Mouse (Mus musculus): ENCODE measurements around the gene Smbd1.
A peak's percentile ranks its signal among the peaks of the same experiment; 100 is the strongest.

Gene Smbd1

DNA sequence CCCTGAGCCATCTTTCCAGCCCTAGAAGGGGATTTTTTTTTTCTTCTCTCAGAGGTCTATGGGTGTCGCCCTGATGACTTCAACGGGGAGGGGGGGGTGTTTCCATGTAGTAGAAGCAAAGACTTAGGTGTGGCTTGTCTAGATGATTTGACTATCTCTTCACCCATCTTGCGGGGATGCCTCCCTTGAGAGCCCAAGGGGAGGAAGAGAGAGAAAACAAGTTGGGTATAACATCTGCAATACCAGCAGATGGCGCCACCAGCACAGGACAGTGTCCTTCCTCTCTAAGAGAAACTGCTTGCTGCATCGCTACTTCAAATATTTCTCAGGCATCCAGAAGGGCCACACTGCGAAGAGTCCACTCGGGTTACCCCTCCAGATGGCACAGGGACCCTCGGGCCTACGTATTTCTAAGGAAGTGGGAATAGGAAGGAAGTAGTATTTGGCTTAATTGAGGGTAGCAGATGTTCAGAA, 2.6 kb upstream of the Smbd1 start:
- peak; percentile 84 for DNase-seq

DNA sequence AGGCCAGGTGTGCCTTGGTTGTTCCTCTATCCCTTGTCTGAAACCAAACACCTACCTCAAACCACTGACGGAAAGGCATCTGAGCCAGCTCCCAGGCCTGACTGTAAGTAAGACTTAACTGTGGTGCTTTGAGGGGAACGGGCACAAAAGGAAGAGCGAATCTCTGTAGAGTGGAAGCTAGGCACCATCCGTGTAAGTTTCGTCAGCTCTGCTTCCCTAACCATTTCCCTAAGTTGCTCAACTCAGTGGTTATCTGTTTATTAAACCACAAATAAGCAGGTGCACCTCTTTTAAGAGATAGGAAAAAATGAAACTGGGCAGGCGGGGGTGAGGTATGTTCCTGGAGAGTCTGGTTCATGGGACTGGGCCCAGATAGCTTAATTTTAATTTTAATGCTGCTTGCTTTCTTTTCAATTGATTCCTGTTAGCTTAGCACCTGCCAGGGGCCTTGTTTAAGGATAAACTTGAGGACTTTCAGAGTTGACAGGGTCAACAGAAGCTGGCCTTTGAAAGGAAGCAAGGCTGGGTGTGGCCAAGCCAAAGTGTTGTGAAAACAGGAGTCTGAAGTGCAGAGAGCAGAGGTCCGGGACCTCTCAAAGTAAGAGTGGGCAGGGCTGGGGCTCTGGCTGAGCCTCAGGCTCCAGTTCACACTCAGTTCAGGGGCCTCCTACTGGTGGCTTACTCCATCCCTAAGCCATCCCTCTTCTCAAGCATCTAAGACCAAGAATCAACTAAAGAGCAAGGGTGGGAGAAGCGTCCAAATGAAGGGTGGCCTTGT, 2.7 kb downstream of the Smbd1 start:
- peak; percentile 53 for DNase-seq

- DNase-seq: no peak
Measured at GRCm38 (mm10) chr16:32805151-32805550, 5.1 kb downstream of the Smbd1 start.

DNA sequence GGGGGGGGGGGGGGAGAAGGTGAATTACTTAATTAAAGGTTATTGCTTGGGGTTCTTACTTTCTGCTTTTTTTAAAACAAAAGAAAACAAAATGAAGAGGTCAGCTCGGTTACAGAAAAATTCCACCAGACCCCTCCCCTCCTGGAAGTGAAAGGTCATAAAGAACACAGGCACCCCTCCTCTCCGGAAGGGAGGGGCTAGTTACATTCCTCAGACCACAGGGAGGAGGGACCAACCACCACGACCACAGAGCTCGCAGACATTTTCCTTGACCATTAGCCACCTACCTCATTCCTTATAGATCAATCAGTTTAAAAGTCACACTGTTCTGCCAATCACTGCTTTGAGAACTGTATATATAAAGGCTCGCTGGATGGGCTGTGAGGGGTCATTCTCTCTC, 6.4 kb downstream of the Smbd1 start:
- DNase-seq: no peak

GRCm38 (mm10) chr16:32803252-32803853, 6.9 kb downstream of the Smbd1 start:
- DNase-seq: peak; percentile 69

- no peak for DNase-seq
Measured at GRCm38 (mm10) chr16:32797426-32797689, 12.9 kb downstream of the Smbd1 start, which contains the start of gene Muc20. Gene Muc20, minus strand, starts transcription at chr16:32797435.

DNA sequence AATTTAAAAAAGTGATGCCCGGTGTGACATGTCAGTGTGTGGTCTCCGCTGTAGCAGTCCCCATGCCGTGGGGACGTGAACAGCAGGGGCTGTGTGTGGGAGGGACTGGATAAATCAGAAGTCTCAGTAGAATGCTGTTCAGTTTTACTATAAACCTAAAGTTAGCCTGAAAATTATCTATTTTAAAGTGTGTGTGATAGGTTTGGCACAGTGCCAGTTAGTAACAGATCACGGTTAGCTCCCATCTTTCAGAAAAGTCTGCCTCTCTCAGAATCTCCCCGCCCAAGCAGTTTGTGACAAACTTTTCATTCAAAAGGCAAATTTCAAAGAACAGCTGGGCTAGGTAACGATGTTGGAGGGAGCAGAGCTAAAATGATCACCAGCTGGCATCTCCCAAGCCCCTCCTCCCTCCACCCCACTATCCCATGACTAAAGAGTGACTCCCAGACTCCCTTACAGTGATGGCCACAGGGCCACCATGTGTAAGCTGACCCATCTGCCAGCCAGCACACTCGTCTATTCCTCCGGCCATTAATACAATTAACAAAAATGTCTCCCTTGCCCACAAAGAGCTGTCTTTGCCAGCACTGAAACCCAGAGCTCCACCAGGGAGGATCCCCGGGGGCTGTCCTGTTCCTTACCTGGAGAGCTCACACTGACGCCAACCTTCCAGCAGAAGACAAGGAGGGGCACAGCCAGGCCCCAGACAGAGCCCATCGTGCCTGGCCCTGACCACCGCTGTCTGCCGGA, 13.4 kb downstream of the Smbd1 start:
- DNase-seq: no peak

DNA sequence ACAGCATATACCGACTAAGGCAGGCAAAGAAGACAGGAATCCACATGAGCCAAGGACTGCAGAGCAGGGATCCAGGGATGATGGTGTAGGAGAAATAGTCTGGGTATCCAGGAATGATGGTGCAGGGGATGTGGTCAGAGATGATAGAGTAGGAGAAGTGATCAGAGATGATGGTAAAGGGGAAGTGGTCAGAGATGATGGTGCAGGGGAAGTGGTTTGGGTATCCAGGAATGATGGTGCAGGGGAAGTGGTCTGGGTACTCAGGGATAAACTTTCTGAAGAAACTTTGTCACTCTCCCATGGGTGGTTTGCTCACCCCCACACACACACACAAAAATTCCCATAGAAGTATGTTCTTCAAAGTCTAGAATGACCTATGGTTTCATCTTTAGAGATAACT, 15.1 kb downstream of the Smbd1 start:
- no peak for DNase-seq

- DNase-seq: no peak
Measured at GRCm38 (mm10) chr16:32790056-32790455, 20.2 kb downstream of the Smbd1 start.

GRCm38 (mm10) chr16:32784840-32785239, 25.4 kb downstream of the Smbd1 start:
- DNase-seq: no peak

- DNase-seq: no peak
Measured at GRCm38 (mm10) chr16:32783324-32784062, 26.8 kb downstream of the Smbd1 start.

GRCm38 (mm10) chr16:32778956-32779355, 31.3 kb downstream of the Smbd1 start:
- DNase-seq: no peak

DNA sequence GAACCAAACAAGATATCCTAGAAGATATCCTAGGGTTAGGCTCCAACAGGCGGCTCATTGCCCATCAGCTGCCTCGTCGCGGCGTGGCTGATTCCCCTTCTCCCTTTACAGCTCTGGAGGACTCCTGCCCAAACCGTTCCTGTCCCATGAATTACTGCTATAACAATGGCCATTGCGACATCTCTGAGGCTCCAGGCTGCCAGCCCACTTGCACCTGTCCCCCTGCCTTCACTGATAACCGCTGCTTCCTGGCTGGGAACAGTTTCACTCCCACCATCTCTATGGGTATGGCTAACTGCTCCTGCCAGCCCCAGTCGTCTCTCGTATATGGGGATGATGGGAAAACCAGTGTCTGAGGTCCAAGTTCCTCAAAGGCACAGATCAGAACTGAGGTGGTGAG, 33.6 kb downstream of the Smbd1 start:
- DNase-seq: no peak

DNA sequence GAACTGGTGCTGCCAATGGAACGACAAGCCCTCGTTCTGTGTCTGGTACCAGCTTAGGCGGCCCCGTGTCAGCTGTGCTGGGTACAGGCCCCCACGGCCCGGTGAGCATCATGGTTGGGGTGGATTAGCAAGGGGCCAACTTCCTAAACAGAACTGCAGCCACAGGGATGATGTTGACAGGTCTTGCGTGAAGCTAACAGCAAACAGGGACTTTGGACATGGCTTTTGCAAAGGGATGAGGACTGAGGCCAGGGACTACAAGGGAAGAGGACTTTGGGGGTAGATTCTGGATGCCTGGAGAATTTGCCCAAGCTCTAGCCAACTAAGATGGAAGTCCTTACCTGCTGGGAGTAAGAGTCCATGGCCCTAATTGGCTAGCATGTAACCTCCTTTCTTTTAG, 43.4 kb downstream of the Smbd1 start:
- DNase-seq: no peak

- no peak for DNase-seq
Measured at GRCm38 (mm10) chr16:32764961-32765360, 45.3 kb downstream of the Smbd1 start.

DNA sequence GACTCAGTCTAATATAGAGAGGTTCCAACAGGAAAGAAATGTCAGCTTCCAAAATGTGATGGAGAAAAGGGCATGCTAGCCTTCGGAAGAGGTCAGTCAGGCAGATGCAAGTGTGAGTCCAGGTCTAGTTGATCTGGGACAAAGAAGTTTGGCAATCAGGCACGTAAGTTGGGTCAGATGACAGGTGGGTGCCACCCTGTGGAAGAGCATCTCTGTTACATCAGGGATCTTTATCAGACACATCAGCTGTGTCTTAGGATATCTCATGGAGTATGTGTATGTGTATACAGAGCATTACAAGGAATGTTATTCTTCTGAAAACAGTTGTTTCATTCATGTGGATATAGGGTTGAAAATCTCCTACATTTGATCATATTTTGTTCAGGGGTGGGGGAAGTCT, 45.7 kb downstream of the Smbd1 start:
- no peak for DNase-seq
